Mouse (Mus musculus) fibroblast of lung, adult 2 months (primary cell): Measurements from ENCODE around the gene Wdr74.
A peak's percentile ranks its signal among the peaks of the same experiment; 100 is the strongest.
"Not testable (repeated sequence)": the region's sequence is repeated elsewhere in the genome, so short reads cannot be mapped to it uniquely, and the experiment has no call there.

Experiments
- DNase-seq: peaks from one replicate; pipeline ENCODE4 v3.0.0-alpha.2; 2011; ENCODE audit warnings: low read depth

Wdr74 gene

DNA sequence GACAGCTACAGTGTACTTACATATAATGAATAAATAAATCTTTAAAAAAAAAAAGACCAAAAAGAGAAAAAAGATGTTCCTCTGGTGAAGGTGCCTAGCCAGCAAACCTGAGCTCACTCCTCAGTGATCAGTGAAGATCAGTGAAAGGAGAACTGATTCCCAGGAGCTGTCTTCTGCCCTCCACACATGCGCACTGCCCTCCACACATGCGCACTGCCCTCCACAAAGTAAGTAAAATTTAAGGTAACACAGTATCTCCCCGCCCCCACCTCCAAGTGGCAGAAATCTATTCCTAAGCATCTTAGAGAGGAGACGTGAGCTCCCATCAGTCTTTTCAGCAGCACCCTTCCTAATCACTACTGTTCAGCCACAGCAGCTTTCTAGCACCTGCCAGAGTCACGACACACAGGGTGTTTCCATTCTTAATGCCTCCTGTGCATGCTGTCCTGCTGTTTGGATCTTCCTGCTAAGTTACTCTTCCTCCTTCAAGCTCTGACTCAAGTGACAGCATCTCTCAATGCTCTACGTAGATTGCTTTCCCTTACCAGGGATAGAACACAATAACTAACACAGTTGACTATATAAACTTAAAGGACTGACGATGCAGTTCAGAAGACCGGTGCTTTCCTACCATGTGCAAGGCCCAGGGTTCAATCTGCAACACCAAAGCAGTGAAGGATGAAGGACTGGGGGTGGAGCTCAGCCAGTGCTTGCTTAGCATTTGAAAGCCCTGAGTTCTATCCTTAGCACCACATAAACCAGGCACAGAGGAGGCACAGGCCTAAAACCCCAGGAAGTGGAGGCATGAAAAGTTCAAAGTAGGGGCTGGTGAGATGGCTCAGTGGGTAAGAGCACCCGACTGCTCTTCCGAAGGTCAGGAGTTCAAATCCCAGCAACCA lies 19.5 kb upstream of the Wdr74 start:
- DNase-seq, result no peak

GRCm38 (mm10) chr19:8716767-8717475 lies 18.7 kb upstream of the Wdr74 start:
- no peak for DNase-seq

DNA sequence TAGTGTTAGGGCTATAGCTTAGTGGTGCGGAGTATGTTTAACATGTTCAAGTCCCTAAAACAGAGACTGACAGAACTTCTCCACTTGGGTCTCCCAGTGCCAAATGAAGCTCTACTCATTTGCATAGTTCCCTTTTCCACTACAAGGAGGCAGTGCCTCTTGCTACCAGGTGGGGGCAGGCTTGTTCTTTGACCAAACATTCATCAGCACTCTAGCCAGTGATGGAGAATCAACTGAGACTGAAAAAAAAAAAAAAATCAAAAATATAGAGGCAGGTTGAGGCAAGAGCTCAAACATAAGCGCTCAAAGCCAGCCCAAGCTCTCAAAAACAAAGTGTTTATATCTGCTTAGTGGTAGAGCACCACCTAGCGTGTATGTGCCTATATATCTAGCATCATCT lies 17.3 kb upstream of the Wdr74 start:
- no peak for DNase-seq

DNA sequence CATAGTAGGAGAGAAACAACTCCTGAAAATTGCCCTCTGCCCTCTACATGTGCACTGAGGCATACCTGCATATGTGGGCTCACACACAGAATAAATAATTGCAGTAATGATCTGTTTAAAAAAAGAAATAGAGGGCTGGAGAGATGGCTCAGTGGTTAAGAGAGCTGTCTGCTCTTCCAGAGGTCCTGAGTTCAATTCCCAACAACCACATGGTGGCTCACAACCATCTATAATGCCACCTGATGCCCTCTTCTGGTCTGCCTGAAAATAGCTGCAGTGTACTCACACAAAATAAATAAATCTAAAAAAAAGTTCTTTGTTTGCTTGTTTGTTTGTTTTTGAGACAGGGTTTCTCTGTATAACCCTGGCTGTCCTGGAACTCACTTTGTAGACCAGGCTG lies 16.6 kb upstream of the Wdr74 start:
- not testable (repeated sequence) for DNase-seq

DNA sequence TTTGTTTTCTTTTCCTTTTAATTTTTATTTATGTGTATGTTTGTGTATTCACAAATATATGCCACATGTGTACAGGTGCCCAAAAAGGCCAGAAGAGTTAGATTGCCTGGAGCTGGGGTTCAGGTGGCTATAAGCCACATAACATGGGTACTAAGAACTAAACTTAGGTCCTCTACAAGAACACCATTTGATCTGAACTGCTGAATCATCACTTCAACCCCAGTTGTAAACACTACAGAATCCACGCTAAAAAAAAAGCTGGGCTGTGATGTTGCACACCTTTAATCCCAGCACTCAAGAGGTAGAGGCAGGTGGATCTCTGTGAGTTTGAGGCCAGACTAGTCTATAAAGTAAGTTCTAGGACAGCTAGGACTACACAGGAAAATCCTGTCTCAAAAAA lies 14.2 kb upstream of the Wdr74 start:
- no peak for DNase-seq

DNA sequence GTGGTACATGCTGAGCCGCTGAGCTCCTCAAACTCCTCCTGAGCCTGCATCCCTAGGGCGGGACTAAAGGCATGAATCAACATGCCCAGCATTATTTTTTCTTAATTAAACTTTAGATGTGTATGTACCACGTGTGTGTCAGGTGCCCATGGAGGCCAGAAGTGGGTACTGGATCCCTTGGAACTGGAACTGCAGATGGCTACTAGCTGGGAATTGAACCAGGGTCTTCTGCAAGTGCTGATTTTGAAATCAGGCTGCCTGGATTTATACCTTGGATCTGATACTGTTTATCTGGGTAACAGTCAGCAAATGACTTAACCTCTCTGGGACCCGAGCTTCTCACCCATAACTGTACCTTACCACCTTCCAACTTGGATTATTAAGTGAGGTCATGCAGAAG lies 13.6 kb upstream of the Wdr74 start:
- DNase-seq, result no peak

DNA sequence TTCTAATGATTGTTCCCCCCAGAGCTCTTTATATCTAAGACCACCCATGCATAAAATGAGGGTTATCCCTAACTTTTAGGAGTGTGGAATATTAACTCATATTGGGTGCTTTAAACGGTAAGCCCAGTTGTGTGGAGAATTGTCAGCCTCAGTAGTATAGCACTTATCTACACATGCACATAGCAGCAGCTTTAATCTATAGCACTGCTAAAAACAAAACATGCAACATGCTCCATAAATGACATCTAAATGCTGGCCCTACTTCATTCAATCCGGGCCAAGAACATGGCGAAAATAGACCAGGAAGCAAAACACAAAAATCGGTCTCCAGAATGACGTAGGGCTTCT lies 13.1 kb upstream of the Wdr74 start:
- DNase-seq, result no peak

DNA sequence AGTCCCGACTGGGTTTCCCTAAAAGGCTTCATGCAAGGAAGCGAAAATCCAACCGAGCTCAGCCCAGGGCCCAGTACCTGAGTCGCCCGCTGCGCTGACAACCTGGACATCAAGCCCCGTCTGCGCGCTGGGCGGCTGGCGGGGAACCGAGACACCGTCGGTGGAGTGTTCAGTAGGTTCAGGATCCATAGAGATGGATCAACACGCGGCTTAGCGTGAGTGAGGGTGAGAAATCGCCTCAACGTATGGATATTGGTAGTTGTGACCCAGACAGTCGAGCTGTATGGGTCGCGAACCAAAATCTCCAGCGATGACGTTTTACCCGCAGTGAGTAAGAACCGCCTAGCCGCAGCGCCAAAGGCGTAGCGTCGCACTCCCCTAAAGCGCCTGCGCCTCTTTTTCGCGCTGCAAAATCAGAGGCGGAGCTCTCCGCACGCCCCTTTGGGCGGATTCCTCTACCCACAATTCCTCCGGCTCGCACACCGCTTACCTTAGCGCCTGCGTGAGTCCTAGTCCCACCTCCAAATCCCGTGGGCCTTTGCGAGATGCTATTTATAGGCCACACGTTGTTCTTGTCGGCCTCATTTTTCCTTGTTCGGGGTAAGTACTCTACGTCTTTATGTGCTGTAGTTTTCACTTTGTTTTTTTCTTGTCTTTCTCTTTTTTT lies 12.6 kb upstream of the Wdr74 start, which contains the start of gene Slc3a2:
Gene Slc3a2 (minus strand): TSS at position 463 of the 667 bp plus-strand sequence.
- peak; percentile 98 for DNase-seq

GRCm38 (mm10) chr19:8723574-8724346 lies 11.9 kb upstream of the Wdr74 start:
- no peak for DNase-seq

- no peak for DNase-seq
These were observed 11.2 kb upstream of the Wdr74 start for GRCm38 (mm10) chr19:8724392-8724791.

GRCm38 (mm10) chr19:8725081-8725613 lies 10.5 kb upstream of the Wdr74 start:
- DNase-seq, result no peak

GRCm38 (mm10) chr19:8726609-8727390 lies 8.8 kb upstream of the Wdr74 start:
- no peak for DNase-seq

- DNase-seq, result no peak
These were observed 8.0 kb upstream of the Wdr74 start for GRCm38 (mm10) chr19:8727495-8728114.

DNA sequence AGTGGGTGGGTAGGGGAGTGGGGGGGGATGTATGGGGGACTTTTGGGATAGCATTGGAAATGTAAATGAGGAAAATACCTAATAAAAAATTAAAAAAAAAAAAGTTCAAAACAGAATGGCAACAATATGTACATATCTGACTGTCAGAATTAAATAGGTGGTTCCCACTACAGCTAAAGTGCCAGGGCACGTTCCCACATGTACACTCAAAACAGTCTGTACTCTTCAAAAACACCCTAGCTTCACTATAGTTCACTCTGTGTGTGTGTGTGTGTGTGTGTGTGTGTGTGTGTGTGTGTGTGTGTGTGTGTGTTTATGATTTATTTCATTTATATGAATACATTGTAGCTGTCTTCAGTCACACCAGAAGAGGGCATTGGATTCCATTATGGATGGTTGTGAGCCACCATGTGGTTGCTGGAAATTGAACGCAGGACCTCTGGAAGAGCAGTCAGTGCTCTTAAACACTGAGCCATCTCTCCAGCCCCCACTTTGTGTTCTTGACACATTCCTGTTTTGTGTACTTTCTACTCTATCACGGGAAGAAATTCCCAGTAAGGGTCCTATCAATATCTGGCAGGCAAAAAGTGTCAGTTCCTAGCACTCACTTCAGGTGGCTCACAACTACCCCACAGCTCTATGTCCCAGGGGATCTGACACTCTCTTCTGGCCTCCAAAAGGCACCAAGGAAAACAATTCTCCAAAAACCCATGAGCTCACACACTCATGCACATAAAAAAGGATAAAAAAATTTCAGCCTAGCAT lies 7.1 kb upstream of the Wdr74 start:
- DNase-seq, result not testable (repeated sequence)

- no peak for DNase-seq
These were observed 1.3 kb upstream of the Wdr74 start for GRCm38 (mm10) chr19:8734334-8734733.

DNA sequence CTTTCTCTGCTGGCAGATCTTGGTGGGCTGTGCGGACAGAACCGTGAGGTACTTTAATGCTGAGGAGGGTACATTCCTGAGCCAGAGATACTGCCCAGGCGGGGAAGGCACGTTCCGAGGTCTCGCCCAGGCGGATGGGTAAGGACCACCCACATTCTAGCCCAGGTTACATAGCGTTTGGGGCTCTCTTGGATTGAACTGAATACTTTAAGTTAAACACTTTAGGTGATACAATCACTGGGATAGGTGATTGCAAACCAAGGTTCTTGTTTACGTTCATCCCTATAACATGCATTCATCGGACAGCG lies 487 bp downstream of the Wdr74 start:
- DNase-seq, result no peak

- no peak for DNase-seq
These were observed 3.3 kb downstream of the Wdr74 start for GRCm38 (mm10) chr19:8738911-8739310.

- no peak for DNase-seq
These were observed 4.0 kb downstream of the Wdr74 start for GRCm38 (mm10) chr19:8739646-8740045.

DNA sequence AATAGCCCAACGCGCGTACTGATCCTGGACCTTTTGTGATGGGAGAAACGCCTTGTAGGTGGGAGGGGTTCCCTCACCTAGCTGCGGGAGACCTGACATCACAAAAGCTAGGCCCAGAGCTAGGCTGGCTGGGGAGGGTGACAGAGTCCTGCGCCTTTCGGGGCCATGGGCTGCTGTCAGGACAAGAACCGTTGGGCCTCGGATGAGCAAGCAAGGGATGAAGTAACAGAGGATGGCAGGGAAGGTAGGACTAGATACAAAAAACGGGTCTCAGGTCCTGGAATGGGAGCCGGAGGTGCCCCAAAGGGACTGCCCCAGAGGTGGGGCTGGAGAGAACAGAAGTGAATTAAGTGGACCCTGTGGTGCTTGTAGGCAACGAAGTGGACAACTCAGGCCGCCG lies 5.0 kb downstream of the Wdr74 start, which contains the start of gene 1700092M07Rik:
Gene 1700092M07Rik (plus strand): TSS at position 116 of the 400 bp plus-strand sequence.
- DNase-seq, result no peak
